Mouse (Mus musculus): ENCODE measurements around the gene Kel.

- no peak for TF ChIP-seq MAX (IDR thresholded peaks at IDR 0.05)
- no peak for TF ChIP-seq CTCF (IDR thresholded peaks at IDR 0.05; ENCODE audit: control insufficient read depth, insufficient read depth, insufficient read length)
- no peak for TF ChIP-seq USF1 (IDR thresholded peaks at IDR 0.05; ENCODE audit: low read depth)
- TF ChIP-seq CEBPB (IDR thresholded peaks at IDR 0.05; ENCODE audit: low read depth) = no peak
- no peak for TF ChIP-seq MYOD1 (IDR thresholded peaks at IDR 0.05; ENCODE audit: control insufficient read depth, insufficient read length, low read depth)
- TF ChIP-seq MYOG (IDR thresholded peaks at IDR 0.05; ENCODE audit: control insufficient read depth, extremely low read depth, insufficient read length) = no peak
Measured at GRCm38 (mm10) chr6:41637393-41637792, 66.7 kb downstream of the Kel start.

All from C2C12 (cell line).